Mouse (Mus musculus): ENCODE data around the gene Arrdc2. TPM values are rescaled to one million over a fixed set of nuclear protein-coding genes. Genes with fewer than 3 reads are reported as not detected.

Arrdc2 gene
- total RNA-seq, 4 experiments from 2014 or later, result 10.9 to 22.7 (median 17.6) TPM

- DNase-seq (ENCODE audit: low spot score in 2 of 2), result no peak
These were observed 25.2 kb upstream of the Arrdc2 start for GRCm38 (mm10) chr8:70864712-70865221.

- DNase-seq (ENCODE audit: low spot score in 2 of 2), result no peak
These were observed 24.6 kb upstream of the Arrdc2 start for GRCm38 (mm10) chr8:70863956-70864711.

DNA sequence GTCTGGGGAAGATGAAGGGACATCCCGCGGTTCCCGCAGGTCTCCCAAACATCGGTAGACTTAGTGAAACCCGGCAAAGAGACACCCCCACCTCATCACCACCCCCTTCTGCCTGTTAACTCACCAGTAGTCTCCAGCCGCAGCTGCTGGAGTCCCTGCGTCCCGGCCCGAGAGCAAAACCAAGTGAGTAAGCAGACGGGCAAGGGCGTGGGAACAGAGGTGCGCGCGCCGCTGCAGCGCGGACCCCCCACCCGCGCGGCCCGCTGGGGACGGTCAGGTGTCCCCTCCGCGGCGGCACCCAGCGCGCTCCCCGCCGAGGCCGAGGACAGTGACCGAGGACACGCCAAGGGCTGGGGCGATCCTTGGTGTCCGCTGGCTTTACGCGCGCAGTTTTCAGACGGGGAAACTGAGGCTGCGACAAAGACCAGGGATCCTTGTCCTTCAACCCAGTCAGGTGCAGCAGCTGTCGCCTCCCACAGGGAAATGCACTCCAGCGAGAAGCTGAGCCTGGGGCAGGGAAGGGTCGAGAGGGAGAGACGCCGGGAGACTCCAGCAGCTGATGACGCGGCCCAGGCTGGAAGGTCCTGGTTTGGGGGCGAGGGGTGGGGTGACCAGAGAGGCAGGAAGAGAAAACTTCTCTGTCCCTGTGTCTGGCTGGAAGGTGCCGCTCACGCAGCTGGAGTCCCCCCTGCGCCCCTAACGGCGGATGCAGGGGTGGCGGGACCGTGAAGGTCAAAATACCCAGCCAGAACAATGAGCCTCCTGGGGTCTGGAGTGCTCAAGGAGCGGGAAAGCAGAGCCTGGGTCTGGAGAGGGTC, 23.5 kb upstream of the Arrdc2 start, which contains the start of gene Kcnn1:
Kcnn1 (minus strand) TSS at position 435 of the 818 bp plus-strand sequence.
- DNase-seq (ENCODE audit: low spot score in 2 of 2), result no peak

DNA sequence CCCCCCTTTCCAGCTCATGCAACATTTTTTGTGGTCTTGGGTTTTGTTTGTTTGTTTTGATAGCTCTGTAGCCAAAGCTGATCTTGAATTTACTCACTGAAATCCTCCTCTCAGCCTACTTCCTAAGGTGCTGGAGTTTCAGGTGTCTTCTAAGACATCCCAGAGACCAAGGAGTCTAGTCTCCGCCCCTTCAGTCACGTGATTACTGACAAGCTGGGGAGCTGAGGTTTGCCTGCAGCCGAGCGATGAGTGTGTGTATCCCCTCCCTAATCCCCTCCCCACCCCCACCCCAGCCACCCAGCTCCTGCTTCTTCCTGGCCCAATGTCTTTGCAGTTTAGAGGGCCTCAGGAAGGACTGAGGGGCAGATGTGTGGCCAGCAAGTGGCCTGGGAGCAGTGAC, 18.0 kb upstream of the Arrdc2 start:
- no peak for DNase-seq (ENCODE audit: low spot score in 2 of 2)

DNA sequence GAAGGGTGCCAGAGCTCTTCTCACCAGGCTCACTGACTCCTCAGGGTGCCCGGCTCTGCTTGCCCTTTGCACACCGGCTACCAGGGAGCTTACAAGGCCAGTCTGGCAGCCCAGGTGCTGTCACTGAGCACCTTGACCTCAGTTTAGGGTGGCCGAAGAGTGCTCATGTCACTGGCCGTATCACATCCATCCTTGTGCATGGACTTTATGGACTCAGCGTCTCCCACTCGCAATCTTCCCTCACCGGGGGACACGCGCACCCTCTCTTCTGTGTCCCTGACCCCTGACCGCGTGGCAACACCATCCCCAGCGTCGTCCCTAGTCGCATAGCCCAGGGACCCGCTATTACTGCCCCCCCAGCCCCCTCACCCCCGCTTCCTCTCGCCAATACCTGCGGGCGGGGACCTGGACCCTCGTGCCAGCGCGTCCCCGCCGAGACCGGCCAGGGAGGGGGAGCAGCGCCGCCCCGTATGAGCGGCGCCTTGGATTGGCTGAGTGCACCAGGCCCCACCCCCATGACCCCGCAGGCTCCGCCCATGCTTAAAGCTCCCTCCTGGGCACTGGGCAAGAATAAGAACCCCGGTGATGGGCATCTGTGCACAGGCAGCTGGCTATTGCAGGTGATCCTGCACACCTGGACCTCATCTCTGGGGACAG, 17.1 kb upstream of the Arrdc2 start:
- peak; percentile 48 to 78 for DNase-seq (ENCODE audit: low spot score in 2 of 2)

DNA sequence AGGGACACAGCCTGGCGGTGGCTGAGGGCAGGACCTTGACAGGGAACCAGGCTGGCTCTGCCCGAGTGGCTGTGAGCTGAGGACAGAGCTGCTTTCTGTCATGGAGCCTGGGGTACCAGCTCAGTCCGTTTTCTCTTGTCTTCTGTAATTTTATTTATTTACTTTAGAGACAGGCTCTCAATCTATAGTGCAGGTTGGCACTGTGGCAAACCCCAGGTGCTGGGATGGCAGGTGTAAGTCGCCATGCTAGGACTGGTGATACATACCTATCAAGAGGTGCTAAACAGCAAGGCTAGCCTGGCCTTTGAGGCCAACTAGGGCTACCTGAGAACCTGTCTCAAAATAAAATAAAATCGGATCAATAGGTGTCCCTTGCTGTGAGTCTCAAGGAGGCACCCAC, 16.5 kb upstream of the Arrdc2 start:
- DNase-seq (ENCODE audit: low spot score in 2 of 2), result no peak

- no peak for DNase-seq (ENCODE audit: low spot score in 2 of 2)
These were observed 14.3 kb upstream of the Arrdc2 start for GRCm38 (mm10) chr8:70853863-70854262.

DNA sequence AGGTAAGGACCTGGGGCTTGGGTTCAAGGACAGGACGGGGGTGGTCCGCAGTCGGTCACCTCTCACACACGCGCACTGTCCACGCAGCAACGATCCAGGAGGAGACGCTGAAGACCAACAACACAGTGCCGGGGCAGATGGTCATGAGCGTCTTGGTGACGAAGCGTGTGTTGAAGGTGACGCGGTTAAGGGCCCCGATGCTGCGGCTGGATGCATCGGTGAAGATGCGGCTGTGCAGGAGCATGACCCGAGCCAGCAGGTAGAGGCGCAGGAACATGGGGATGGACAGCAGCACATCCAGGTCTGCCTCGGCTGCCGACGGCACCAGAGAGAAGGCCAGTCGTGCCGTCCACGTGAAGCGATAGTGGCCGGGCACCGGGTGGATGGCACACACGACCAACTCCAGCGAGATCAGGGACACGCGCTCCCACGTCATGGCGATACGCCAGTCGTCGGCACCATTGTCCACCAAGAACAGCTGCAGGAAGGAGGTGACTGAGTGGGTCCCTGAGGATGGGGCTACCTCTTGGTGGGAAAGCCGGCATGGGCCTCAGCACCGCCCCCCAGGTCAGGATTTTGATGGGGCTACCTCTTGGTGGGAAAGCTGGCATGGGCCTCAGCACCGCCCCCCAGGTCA, 13.2 kb upstream of the Arrdc2 start:
- DNase-seq (ENCODE audit: low spot score in 2 of 2), result no peak

DNA sequence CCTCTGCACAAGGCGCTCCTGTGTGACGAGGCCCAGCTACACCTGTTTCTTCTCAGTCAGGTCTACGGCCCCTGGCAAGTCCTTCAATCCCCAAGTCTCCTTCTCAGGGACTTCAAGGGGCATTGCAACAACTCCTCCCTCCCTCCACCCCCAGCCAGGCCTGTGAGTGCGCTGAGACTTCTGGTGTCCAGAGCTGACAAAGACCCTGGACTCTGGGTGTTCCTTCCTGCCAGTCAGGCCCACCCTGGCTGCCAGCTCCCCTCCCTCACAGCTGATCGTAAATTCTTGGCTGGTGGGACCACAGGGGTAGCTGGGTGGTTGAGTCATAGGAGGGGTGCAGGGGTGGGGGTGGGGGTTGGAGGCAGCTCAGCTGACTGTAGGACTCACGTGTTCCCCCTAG, 12.3 kb upstream of the Arrdc2 start:
- no peak for DNase-seq (ENCODE audit: low spot score in 2 of 2)

DNA sequence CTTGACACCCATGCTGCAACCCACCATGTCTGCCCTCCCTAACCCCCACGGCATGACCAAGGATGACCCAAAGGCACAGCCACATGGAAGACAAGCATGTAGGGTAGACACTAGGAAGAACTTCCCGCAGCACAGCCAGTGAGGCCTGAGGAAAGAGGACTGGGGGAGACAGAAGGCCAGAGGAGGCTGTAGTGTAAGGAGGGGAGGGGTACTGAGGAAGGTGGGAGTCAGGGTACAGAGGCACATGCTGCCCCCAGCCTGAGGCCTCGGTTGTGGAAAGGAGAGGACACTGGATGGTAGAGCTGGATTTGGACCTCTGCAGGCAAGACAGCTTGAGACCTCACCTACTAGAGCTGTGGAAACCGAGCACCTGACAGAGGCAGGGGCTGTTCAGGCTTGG, 11.4 kb upstream of the Arrdc2 start:
- no peak for DNase-seq (ENCODE audit: low spot score in 2 of 2)

DNA sequence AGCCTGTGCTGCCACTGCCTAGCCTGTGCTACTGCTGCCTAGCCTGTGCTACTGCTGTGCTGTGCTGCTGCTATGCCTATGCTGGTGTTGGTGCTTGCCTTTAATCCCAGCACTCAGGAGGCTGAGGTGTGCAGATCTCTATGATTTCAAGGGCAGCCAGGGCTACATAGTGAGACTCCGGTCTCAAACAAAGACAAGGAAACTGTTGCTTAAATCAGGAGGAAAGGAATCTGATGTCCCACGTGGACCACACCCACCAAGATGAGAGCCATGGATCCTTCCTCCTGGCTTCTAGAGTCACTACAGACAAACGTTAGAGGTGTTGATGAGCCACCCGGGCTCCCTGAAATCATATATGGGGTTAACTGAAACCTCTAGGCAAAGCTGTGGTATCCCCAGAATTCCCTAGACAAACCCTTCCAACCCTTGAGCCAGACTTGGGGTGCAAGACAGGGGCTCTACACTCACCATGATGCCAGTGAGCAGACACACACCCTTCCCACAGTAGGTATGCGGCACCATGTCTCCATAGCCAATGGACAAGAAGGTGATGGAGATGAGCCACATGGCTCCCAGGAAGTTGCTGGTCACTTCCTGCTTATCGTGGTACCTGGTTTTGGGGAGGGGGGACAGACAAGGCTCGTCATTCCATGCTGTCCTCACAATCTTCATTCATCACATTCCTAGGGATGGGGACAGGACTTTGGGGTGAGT, 10.8 kb upstream of the Arrdc2 start:
- no peak for DNase-seq (ENCODE audit: low spot score in 2 of 2)

GRCm38 (mm10) chr8:70849333-70849990, 9.9 kb upstream of the Arrdc2 start:
- DNase-seq (ENCODE audit: low spot score in 2 of 2), result no peak

- DNase-seq (ENCODE audit: low spot score in 2 of 2), result no peak
These were observed 7.0 kb upstream of the Arrdc2 start for GRCm38 (mm10) chr8:70846371-70847154.

DNA sequence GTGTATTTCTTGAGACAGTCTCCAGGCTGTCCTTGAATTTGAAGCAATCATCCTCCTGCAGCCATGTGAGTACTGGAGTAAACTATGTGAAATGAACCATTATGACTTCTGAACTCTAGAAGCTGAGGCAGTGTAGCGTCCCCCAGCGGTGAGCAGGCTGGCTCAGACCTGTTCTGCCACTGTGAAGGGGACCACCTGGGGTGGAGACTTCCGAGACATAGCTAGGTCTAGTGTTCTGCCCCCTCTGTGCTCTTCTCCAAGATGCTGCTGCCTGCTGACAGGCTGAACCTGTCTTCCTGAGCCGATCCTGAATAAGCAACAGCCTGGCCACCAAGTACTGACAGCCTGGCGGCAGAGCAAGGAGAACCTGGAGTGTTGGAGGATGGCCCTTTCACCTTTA, 5.6 kb upstream of the Arrdc2 start:
- no peak for DNase-seq (ENCODE audit: low spot score in 2 of 2)

GRCm38 (mm10) chr8:70844523-70844922, 5.0 kb upstream of the Arrdc2 start:
- peak; percentile 67 to 83 for DNase-seq (ENCODE audit: low spot score in 2 of 2)

GRCm38 (mm10) chr8:70843941-70844340, 4.4 kb upstream of the Arrdc2 start:
- no peak for DNase-seq (ENCODE audit: low spot score in 2 of 2)

DNA sequence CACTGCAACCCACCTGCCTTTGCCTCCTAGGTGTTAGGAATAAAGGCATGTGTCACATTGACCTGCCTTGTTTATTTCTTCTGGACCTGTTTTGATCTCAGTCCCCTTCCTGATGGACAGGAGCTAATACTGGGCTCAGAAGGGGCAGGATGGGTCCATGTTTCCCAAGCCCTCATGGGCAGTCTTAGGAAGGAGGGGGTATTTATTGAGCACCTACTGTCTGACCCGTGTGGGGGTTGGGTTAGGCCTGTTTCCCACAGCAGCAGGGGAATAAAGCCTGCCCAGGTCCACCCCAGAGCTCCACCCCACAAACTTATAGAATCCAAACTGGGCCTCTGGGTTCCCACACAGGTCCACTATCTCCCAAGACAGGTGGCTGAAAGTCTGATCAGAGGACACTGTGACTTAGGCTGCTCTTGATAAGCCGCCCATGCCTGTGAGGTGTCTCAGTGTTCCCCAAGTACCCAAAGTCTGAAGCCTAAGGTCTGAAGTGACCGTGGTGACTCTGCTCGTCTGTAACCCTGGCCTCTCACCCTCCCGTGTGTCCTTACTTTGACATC, 3.8 kb upstream of the Arrdc2 start:
- DNase-seq (ENCODE audit: low spot score in 2 of 2), result no peak

DNA sequence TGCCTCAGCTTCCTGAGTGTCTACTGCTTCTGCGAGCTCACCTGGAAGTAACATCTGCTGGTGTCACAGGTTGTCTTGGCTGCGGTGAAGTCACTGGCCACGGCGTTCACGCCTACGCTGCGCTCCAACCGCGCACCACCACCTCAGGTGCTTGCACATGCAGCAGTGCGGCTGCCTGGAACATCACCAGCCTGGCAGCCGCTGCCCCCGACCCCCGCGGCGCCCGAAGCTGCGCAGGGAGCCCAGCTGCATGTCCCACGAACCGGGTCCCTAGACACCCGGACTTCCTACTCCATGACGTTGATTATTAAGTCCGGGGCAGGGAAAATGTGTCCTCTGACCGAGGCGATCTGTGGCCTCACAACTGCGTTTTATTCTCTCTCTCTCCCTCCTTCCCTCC, 3.0 kb upstream of the Arrdc2 start:
- no peak for DNase-seq (ENCODE audit: low spot score in 2 of 2)

Data from left cerebral cortex, adult 8-10 months (tissue).